Mouse (Mus musculus): ENCODE data around the gene Plaur. TPM values are rescaled to one million over a fixed set of nuclear protein-coding genes. Genes with fewer than 3 reads are reported as not detected.

Plaur gene
- polyA plus RNA-seq, 1 experiment from 2014 or later, result 9.8 TPM

DNA sequence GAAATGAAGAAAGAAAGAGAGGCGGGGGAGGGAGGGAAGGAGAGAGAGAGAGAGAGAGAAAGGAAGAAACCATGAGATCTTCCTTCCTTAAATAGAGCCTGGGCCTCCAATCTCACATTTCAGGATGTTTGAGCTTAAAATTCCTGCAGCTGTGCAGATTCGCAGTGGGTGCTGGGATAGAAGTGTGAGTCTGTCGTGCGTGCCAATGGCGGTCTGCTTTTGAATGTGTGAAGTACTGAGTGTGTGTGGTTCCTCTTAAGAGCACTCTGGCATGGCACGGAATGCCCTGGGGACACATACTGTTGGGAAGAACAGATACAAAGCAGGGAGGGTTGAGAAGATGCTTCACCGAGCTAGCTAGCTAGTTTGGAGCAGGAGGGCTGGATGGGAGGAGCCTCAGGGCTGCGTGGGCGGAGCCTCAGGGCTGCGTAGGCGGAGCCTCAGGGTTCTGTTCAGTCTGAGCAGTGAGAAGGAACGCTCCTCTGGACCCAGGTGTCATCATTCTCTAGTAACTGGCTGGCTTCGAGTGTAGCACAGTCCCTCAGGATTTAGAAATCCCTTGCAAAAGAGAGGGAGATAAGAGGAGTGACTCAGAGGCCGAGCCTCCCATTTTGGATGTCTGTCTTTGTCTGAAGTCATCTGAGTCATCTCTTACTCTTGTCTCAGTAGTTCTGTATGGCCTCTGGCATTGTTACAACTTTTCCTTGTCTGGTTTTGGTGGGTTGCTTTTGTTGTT is 13.3 kb upstream of the Plaur start:
- no peak overlapping the region for H3K27ac ChIP-seq (replicated peaks)
- H3K36me3 ChIP-seq, result no peaks in the 10 kb centered on the region
- WGBS, result 41% methylated on average over 14 of the region's 14 CpGs
- no peak overlapping the region for H3K4me2 ChIP-seq
- no peak overlapping the region for H3K9ac ChIP-seq
- ATAC-seq (ENCODE audit: extremely low read depth, insufficient number of reproducible peaks, low FRiP score, low TSS enrichment), result no peak
- H3K9me3 ChIP-seq, result no peaks in the 10 kb centered on the region
- no peaks in the 10 kb centered on the region for H3K4me1 ChIP-seq
- no peak overlapping the region for H3K4me3 ChIP-seq
- no peaks in the 10 kb centered on the region for H3K27me3 ChIP-seq (replicated peaks)

GRCm38 (mm10) chr7:24450585-24451017 is 11.7 kb upstream of the Plaur start:
- ATAC-seq (ENCODE audit: extremely low read depth, insufficient number of reproducible peaks, low FRiP score, low TSS enrichment), result no peak
- H3K9me3 ChIP-seq, result no peaks in the 10 kb centered on the region
- no peaks in the 10 kb centered on the region for H3K27me3 ChIP-seq (replicated peaks)
- H3K4me1 ChIP-seq, result no peaks in the 10 kb centered on the region
- no peak overlapping the region for H3K4me3 ChIP-seq
- WGBS, result 37% methylated on average over 9 of the region's 9 CpGs
- no peak overlapping the region for H3K9ac ChIP-seq
- no peak overlapping the region for H3K4me2 ChIP-seq
- H3K27ac ChIP-seq (replicated peaks), result no peak overlapping the region
- no peaks in the 10 kb centered on the region for H3K36me3 ChIP-seq

GRCm38 (mm10) chr7:24451855-24452311 is 10.4 kb upstream of the Plaur start, which contains the start of gene Irgc1:
Gene Irgc1 (minus strand): TSS chr7:24452297.
- no peaks in the 10 kb centered on the region for H3K27me3 ChIP-seq (replicated peaks)
- no peaks in the 10 kb centered on the region for H3K4me1 ChIP-seq
- H3K36me3 ChIP-seq, result no peaks in the 10 kb centered on the region
- no peak within 1 kb of the TSS for H3K4me2 ChIP-seq
- ATAC-seq (ENCODE audit: extremely low read depth, insufficient number of reproducible peaks, low FRiP score, low TSS enrichment), result no peak
- H3K4me3 ChIP-seq, result no peak within 1 kb of the TSS
- H3K27ac ChIP-seq (replicated peaks), result no peak within 1 kb of the TSS
- H3K9me3 ChIP-seq, result no peaks in the 10 kb centered on the region
- 60% methylated on average over 9 of the region's 9 CpGs for WGBS
- H3K9ac ChIP-seq, result no peak within 1 kb of the TSS

- Histone ChIP-seq H3K4me3 (no peak overlapping the region), H3K36me3 (no peaks in the 10 kb centered on the region), H3K27me3 (replicated peaks) (no peaks in the 10 kb centered on the region; the same call in 1 of the 2 replicates), H3K4me2 (no peak overlapping the region), H3K27ac (replicated peaks) (no peak overlapping the region), H3K4me1 (no peaks in the 10 kb centered on the region), H3K9ac (no peak overlapping the region), H3K9me3 (no peaks in the 10 kb centered on the region)
- ATAC-seq (ENCODE audit: extremely low read depth, insufficient number of reproducible peaks, low FRiP score, low TSS enrichment), result no peak
- WGBS, result 60% methylated on average over 2 of the region's 2 CpGs
Measured at GRCm38 (mm10) chr7:24454199-24454598, 8.1 kb upstream of the Plaur start.

- H3K4me3 ChIP-seq, result no peak overlapping the region
- no peak overlapping the region for H3K4me2 ChIP-seq
- no peaks in the 10 kb centered on the region for H3K36me3 ChIP-seq
- no peak overlapping the region for H3K9ac ChIP-seq
- H3K4me1 ChIP-seq, result peaks cover 8% of the 10 kb centered on the region
- H3K9me3 ChIP-seq, result no peaks in the 10 kb centered on the region
- WGBS, result 64% methylated on average over 5 of the region's 5 CpGs
- ATAC-seq (ENCODE audit: extremely low read depth, insufficient number of reproducible peaks, low FRiP score, low TSS enrichment), result no peak
- H3K27me3 ChIP-seq (replicated peaks), result peaks cover 10% of the 10 kb centered on the region; the same call in 1 of the 2 replicates
- no peak overlapping the region for H3K27ac ChIP-seq (replicated peaks)
Measured at GRCm38 (mm10) chr7:24455726-24456125, 6.6 kb upstream of the Plaur start.

DNA sequence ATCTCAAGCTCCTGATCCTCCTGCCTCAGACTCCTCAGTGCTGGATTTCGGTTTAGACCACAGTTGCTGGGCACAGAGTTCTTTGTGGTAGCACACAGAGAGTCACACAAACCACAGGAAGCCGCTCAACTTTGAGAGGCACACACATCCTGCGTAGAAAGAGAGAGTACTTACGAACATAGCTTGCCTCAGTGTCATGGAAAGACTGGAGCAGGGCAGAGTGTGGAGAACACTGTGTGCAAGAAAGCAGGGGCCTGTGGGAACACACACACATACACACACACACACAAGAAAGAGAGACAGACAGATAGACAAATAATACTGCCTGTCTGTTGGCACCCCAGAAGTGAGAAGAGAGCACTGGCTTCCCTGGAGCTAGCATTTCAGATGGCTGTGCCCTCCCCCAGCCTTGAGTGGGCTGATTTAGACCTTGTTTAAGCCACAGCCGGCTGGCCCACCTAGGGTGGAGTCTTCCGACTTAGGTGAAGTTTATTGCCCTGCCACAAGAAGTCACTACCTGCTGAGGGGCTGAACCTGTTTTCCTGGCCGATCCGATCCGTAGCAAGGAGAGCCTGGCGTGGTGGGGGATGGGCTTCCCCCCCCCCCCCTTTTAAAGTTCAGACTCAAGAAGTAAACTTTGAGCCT is 4.4 kb upstream of the Plaur start:
- no peak for ATAC-seq (ENCODE audit: extremely low read depth, insufficient number of reproducible peaks, low FRiP score, low TSS enrichment)
- Histone ChIP-seq H3K27ac (replicated peaks) (no peak overlapping the region), H3K9ac (no peak overlapping the region), H3K4me2 (no peak overlapping the region), H3K4me3 (no peak overlapping the region), H3K27me3 (replicated peaks) (peaks cover 26% of the 10 kb centered on the region), H3K36me3 (no peaks in the 10 kb centered on the region), H3K9me3 (no peaks in the 10 kb centered on the region), H3K4me1 (peaks cover 21% of the 10 kb centered on the region)
- 61% methylated on average over 10 of the region's 10 CpGs for WGBS

- no peaks in the 10 kb centered on the region for H3K9me3 ChIP-seq
- no peak for ATAC-seq (ENCODE audit: extremely low read depth, insufficient number of reproducible peaks, low FRiP score, low TSS enrichment)
- no peak overlapping the region for H3K9ac ChIP-seq
- H3K27ac ChIP-seq (replicated peaks), result no peak overlapping the region
- no peak overlapping the region for H3K4me2 ChIP-seq
- peaks cover 38% of the 10 kb centered on the region for H3K27me3 ChIP-seq (replicated peaks)
- no peaks in the 10 kb centered on the region for H3K36me3 ChIP-seq
- no peak overlapping the region for H3K4me3 ChIP-seq
- WGBS, result 77% methylated on average over 5 of the region's 5 CpGs
- H3K4me1 ChIP-seq, result peaks cover 26% of the 10 kb centered on the region
Measured at GRCm38 (mm10) chr7:24459440-24459839, 2.8 kb upstream of the Plaur start.

DNA sequence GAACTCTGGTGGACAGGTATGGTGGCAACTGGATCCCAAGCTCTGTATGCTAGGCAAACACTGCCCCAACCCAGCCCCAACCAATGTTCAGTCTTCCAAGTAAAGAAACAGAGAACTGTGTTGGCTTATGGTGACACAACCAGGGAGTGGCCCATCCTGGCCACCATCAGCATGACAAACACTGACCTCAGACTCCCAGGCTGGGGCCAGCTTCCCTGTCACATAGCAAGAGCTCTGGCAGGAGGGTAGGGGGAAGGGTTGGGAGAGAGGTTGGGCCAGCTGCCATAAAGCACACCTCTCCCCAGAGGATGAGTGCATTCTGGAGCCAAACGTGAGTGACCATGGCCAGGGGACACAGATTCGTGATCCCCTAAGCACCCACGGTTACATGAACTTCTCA is 2.4 kb upstream of the Plaur start:
- H3K27me3 ChIP-seq (replicated peaks), result peaks cover 38% of the 10 kb centered on the region
- 49% methylated on average over 3 of the region's 3 CpGs for WGBS
- no peak overlapping the region for H3K4me3 ChIP-seq
- peaks cover 26% of the 10 kb centered on the region for H3K4me1 ChIP-seq
- H3K9me3 ChIP-seq, result no peaks in the 10 kb centered on the region
- no peak for ATAC-seq (ENCODE audit: extremely low read depth, insufficient number of reproducible peaks, low FRiP score, low TSS enrichment)
- H3K9ac ChIP-seq, result no peak overlapping the region
- H3K27ac ChIP-seq (replicated peaks), result no peak overlapping the region
- no peaks in the 10 kb centered on the region for H3K36me3 ChIP-seq
- no peak overlapping the region for H3K4me2 ChIP-seq

DNA sequence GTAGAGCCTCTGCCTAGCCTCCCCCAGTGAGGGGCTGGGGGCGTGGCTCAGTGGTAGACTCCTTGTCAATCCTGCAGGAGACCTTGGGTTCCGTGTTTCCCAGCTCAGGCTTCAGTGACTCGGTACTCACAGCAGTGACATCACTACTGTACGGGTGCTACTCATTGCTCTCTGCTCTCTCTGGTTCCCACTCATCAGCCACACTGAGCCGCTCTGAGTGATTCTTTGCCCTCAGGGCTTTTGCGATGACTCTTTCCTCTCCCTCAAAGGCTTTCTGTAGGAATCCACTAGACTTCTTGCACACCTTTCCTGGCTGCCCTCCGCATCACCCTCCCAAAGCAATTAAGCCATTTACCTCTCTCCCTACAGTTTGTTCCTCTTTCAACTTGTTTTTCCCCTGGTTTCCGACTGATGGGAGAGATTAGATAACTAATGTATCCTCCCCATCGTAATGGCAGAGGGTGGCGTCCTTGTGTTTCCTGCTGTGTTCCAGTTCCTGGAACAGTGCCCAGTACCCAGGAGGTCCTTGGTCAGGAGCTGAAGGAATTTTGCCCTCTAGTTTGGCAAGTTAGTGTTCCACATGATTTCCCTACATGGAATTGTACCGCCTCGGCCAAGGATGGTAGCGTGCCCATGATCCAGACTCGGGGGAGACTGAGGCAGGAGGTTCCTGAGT is 770 bp upstream of the Plaur start:
- Histone ChIP-seq H3K4me1 (peaks cover 26% of the 10 kb centered on the region), H3K9ac (no peak overlapping the region), H3K36me3 (no peaks in the 10 kb centered on the region), H3K27ac (replicated peaks) (no peak overlapping the region), H3K9me3 (no peaks in the 10 kb centered on the region), H3K27me3 (replicated peaks) (peaks cover 38% of the 10 kb centered on the region), H3K4me2 (peak overlapping the region; percentile 60), H3K4me3 (no peak overlapping the region)
- 43% methylated on average over 14 of the region's 14 CpGs for WGBS
- ATAC-seq (ENCODE audit: extremely low read depth, insufficient number of reproducible peaks, low FRiP score, low TSS enrichment), result no peak

- Histone ChIP-seq H3K36me3 (peaks cover 3% of the 10 kb centered on the region; the same call in 1 of the 2 replicates), H3K9me3 (peaks cover 5% of the 10 kb centered on the region; the same call in 1 of the 2 replicates), H3K4me2 (no peak overlapping the region), H3K4me3 (no peak overlapping the region), H3K27me3 (replicated peaks) (peaks cover 19% of the 10 kb centered on the region), H3K9ac (no peak overlapping the region), H3K27ac (replicated peaks) (no peak overlapping the region), H3K4me1 (peaks cover 13% of the 10 kb centered on the region)
- no peak for ATAC-seq (ENCODE audit: extremely low read depth, insufficient number of reproducible peaks, low FRiP score, low TSS enrichment)
- 83% methylated on average over 6 of the region's 6 CpGs for WGBS
Measured at GRCm38 (mm10) chr7:24466835-24467234, 4.6 kb downstream of the Plaur start.

DNA sequence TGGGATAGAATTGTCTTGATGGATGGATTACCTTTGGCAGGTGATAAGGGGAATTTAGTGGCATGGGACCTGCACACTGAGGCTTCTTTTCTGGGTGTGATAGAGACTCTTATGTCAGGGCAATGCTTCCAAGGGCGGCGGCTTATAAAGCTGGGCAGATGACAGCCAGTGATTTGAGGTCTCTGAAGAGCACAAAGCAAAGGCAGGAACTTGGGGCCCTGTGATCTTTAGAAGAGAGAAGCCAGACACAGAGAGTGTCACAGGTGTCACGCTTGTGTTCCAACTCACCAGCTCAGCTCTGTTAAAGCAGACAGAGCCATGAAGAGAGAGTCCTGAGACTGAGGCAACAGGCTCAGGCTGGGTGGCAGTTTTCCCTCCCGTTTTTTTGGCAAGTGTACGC is 5.6 kb downstream of the Plaur start:
- ATAC-seq (ENCODE audit: extremely low read depth, insufficient number of reproducible peaks, low FRiP score, low TSS enrichment), result no peak
- H3K9ac ChIP-seq, result no peak overlapping the region
- H3K9me3 ChIP-seq, result peaks cover 5% of the 10 kb centered on the region; the same call in 1 of the 2 replicates
- peaks cover 4% of the 10 kb centered on the region for H3K4me1 ChIP-seq
- no peak overlapping the region for H3K27ac ChIP-seq (replicated peaks)
- peaks cover 12% of the 10 kb centered on the region for H3K27me3 ChIP-seq (replicated peaks)
- no peak overlapping the region for H3K4me3 ChIP-seq
- H3K4me2 ChIP-seq, result no peak overlapping the region
- 75% methylated on average over 5 of the region's 5 CpGs for WGBS
- peaks cover 9% of the 10 kb centered on the region for H3K36me3 ChIP-seq
